Mouse (Mus musculus) midbrain, postnatal 0 days (tissue): Measurements from ENCODE around the gene Dusp21. TPM values are rescaled to one million over a fixed set of nuclear protein-coding genes. Genes with fewer than 3 reads are reported as not detected.

Source experiments
- ATAC-seq: fragments of 200-750 bp; cut with Nextera tagmentation; 2 replicates; pipeline ENCODE4 v1.8.0; 2017; ENCODE audit warnings: moderate number of reproducible peaks, mild to moderate bottlenecking, moderate TSS enrichment, moderate library complexity; ENCODE audit not compliant: low FRiP score
- DNase-seq: peaks from one replicate; pipeline ENCODE4 v3.0.0-alpha.2; 2015; ENCODE audit warnings: low spot score
- H3K27ac ChIP-seq: fragments of 300-500 bp; sonication (generic); 2 replicates; pipeline ENCODE4 v1.5.1; 2014; ENCODE audit warnings: low read depth, mild to moderate bottlenecking, low read length, mixed read lengths
- H3K27me3 ChIP-seq: fragments of 300-500 bp; sonication (generic); 2 replicates; pipeline ENCODE4 v1.6.1; 2014; ENCODE audit warnings: low read length, control low read depth, mixed read lengths; ENCODE audit not compliant: insufficient read depth
- H3K36me3 ChIP-seq: fragments of 300-500 bp; sonication (generic); 2 replicates; pipeline ENCODE4 v1.6.1; 2014; ENCODE audit warnings: low read length, control low read depth, mixed read lengths; ENCODE audit not compliant: insufficient read depth
- H3K4me1 ChIP-seq: fragments of 300-500 bp; sonication (generic); 2 replicates; pipeline ENCODE4 v1.6.1; 2014; ENCODE audit warnings: mild to moderate bottlenecking, control low read depth, antibody characterized with exemption, low read length, mixed read lengths; ENCODE audit not compliant: insufficient read depth
- H3K4me2 ChIP-seq: fragments of 300-500 bp; sonication (generic); 2 replicates; pipeline ENCODE4 v1.6.1; 2014; ENCODE audit warnings: low read depth, mild to moderate bottlenecking, low read length, mixed read lengths; ENCODE audit not compliant: poor library complexity, severe bottlenecking
- H3K4me3 ChIP-seq: fragments of 300-500 bp; sonication (generic); 2 replicates; pipeline ENCODE4 v1.5.1; 2014; ENCODE audit warnings: low read depth, mild to moderate bottlenecking, low read length, moderate library complexity
- H3K9ac ChIP-seq: fragments of 300-500 bp; sonication (generic); replicated peaks from 2 replicates; pipeline ENCODE4 v1.6.1; 2014; ENCODE audit warnings: mild to moderate bottlenecking, low read length, moderate library complexity, mixed read lengths; ENCODE audit not compliant: poor library complexity, severe bottlenecking
- H3K9me3 ChIP-seq: fragments of 300-500 bp; sonication (generic); 2 replicates; pipeline ENCODE4 v1.6.1; 2016; ENCODE audit warnings: low read length, control low read depth
- CTCF ChIP-seq: IDR thresholded peaks from 2 replicates; pipeline ENCODE4 v1.5.1; 2016; ENCODE audit warnings: antibody characterized with exemption, mild to moderate bottlenecking
- WGBS: fragments of 180-500 bp; shearing (Covaris S2); extraction: QIAGEN DNeasy Blood & Tissue Kit; methylation state at CpG from one replicate; pipeline ENCODE4 v1.1.7; 2014; 5-methylcytosine and 5-hydroxymethylcytosine counted together
- polyA plus RNA-seq: library from polyadenylated mRNA; unstranded; fragments of >200 nt; fragmentation: Nextera tagmentation; extraction: Ambion mirVana; gene quantifications from 2 replicates; pipeline ENCODE4 v1.2.1, GENCODE M21; 2015
- total RNA-seq: library from RNA; depleted of rRNA; stranded (reverse); fragments of >200 nt; gene quantifications from 2 replicates; pipeline ENCODE4 v1.2.3, GENCODE M21; 2014; rRNA removed

The Dusp21 gene
- total RNA-seq (not detected in 2 replicates), polyA plus RNA-seq (not detected in 2 replicates)

- no peak within 1 kb of the TSS for H3K4me2 ChIP-seq
- H3K4me1 ChIP-seq: no peaks in the 10 kb centered on the region
- ATAC-seq (no peak), DNase-seq (no peak)
- no peaks in the 10 kb centered on the region for H3K36me3 ChIP-seq
- H3K9ac ChIP-seq: no peak within 1 kb of the TSS
- no peak for TF ChIP-seq CTCF
- no peaks in the 10 kb centered on the region for H3K9me3 ChIP-seq
- H3K27ac ChIP-seq: no peak within 1 kb of the TSS
- H3K4me3 ChIP-seq: no peak within 1 kb of the TSS
- 88% methylated on average over 1 of the region's 1 CpGs for WGBS
- H3K27me3 ChIP-seq: no peaks in the 10 kb centered on the region
Observed at GRCm38 (mm10) chrX:18145557-18145956, at the start of gene Dusp21. Dusp21 (plus strand) TSS chrX:18145857.

- H3K9ac ChIP-seq: no peak overlapping the region
- peak overlapping the region; percentile 56; the same call in 1 of the 2 replicates for H3K4me2 ChIP-seq
- no peaks in the 10 kb centered on the region for H3K27me3 ChIP-seq
- no peaks in the 10 kb centered on the region for H3K9me3 ChIP-seq
- no peaks in the 10 kb centered on the region for H3K4me1 ChIP-seq
- H3K4me3 ChIP-seq: no peak overlapping the region
- no peak for TF ChIP-seq CTCF
- H3K36me3 ChIP-seq: no peaks in the 10 kb centered on the region
- WGBS: 59% methylated on average over 4 of the region's 4 CpGs
- no peak for ATAC-seq
- DNase-seq: no peak
- peak overlapping the region; percentile 99; the same call in 1 of the 2 replicates for H3K27ac ChIP-seq
Observed at GRCm38 (mm10) chrX:18160734-18161442, 15.2 kb downstream of the Dusp21 start.

- no peak for DNase-seq
- H3K36me3 ChIP-seq: no peaks in the 10 kb centered on the region
- H3K4me1 ChIP-seq: no peaks in the 10 kb centered on the region
- H3K27me3 ChIP-seq: no peaks in the 10 kb centered on the region
- H3K27ac ChIP-seq: peak overlapping the region; percentile 99
- TF ChIP-seq CTCF: peak; percentile 3; the same call in 1 of the 2 replicates
- peak overlapping the region; percentile 82 for H3K9ac ChIP-seq
- under 1% methylated on average over 26 of the region's 28 CpGs for WGBS
- H3K4me3 ChIP-seq: peak overlapping the region; percentile 81
- ATAC-seq: peak; percentile 77
- peak overlapping the region; percentile 56 for H3K4me2 ChIP-seq
- H3K9me3 ChIP-seq: no peaks in the 10 kb centered on the region
Observed at GRCm38 (mm10) chrX:18161796-18162191, 16.1 kb downstream of the Dusp21 start.

GRCm38 (mm10) chrX:18162192-18162857, 16.7 kb downstream of the Dusp21 start, which contains the start of gene Kdm6a:
Kdm6a (plus strand) TSS chrX:18162575.
- Histone ChIP-seq H3K36me3 (no peaks in the 10 kb centered on the region), H3K4me1 (no peaks in the 10 kb centered on the region), H3K27ac (peak within 1 kb of the TSS; percentile 99), H3K4me3 (peak within 1 kb of the TSS; percentile 81), H3K9me3 (no peaks in the 10 kb centered on the region), H3K9ac (peak within 1 kb of the TSS; percentile 84), H3K27me3 (no peaks in the 10 kb centered on the region), H3K4me2 (peak within 1 kb of the TSS; percentile 65)
- ATAC-seq (peak; percentile 98), DNase-seq (peak; percentile 99)
- TF ChIP-seq CTCF: no peak
- WGBS: 0% methylated on average over 39 of the region's 50 CpGs

DNA sequence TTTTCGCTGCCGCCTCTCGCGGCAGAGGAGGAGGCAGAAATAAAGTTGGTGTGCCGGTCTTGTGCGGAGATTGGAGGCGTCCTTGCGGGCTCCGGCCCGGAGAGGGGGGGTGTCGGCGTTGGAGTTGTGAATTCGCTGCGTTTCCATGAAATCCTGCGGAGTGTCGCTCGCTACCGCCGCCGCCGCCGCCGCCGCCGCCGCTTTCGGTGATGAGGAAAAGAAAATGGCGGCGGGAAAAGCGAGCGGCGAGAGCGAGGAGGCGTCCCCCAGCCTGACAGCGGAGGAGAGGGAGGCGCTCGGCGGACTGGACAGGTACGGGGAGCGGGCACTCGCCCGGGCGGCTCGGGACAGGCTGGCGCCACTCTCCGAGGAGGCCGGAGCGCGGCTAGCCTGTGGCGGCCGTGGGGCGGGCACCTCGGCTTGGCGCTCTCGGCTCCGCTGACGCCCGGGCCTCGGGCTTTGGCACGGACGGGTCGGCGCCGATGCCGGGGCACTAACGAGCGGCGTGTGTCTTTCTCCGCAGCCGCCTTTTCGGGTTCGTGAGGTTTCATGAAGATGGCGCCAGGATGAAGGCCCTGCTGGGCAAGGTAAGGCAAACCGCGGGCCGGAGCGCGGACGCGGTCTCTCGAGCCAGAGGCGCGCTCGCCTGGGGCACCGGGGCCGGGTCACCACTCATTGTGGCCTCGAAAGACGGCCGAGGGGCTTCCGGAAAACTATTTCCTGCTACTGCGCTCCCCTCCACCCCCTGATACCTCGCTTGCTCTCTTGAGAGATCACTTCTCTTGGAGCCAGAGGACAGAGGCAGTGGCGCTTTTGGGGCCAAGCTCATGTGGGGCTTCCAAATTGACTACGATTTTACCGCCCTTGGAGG, 17.4 kb downstream of the Dusp21 start:
- ATAC-seq (peak; percentile 51), DNase-seq (peak; percentile 62)
- Histone ChIP-seq H3K27me3 (no peaks in the 10 kb centered on the region), H3K9ac (peak overlapping the region; percentile 84), H3K9me3 (no peaks in the 10 kb centered on the region), H3K27ac (peak overlapping the region; percentile 95), H3K36me3 (no peaks in the 10 kb centered on the region), H3K4me3 (peak overlapping the region; percentile 81), H3K4me1 (no peaks in the 10 kb centered on the region), H3K4me2 (peak overlapping the region; percentile 65)
- WGBS: under 1% methylated on average over 71 of the region's 95 CpGs
- TF ChIP-seq CTCF: peak; percentile 11; the same call in 1 of the 2 replicates
